Mouse (Mus musculus): ENCODE data around the gene Rpgrip1l. TPM values are rescaled to one million over a fixed set of nuclear protein-coding genes. Genes with fewer than 3 reads are reported as not detected.

Gene Rpgrip1l
- polyA plus RNA-seq, 1 experiment from 2014 or later: 16.5 TPM

GRCm38 (mm10) chr8:91339651-91340050 lies 26.6 kb upstream of the Rpgrip1l start:
- WGBS: 92% methylated on average over 8 of the region's 8 CpGs
- H3K36me3 ChIP-seq (ENCODE audit: control insufficient read depth, insufficient read depth, low read length): no peaks in the 10 kb centered on the region
- H3K9me3 ChIP-seq (ENCODE audit: control insufficient read depth, low read length): no peaks in the 10 kb centered on the region
- H3K27ac ChIP-seq (ENCODE audit: low read depth, low read length): no peak overlapping the region
- no peak overlapping the region for H3K9ac ChIP-seq (replicated peaks; ENCODE audit: low read depth, low read length)
- no peaks in the 10 kb centered on the region for H3K4me1 ChIP-seq (ENCODE audit: control insufficient read depth, insufficient read depth, low read length)
- H3K27me3 ChIP-seq (ENCODE audit: control insufficient read depth, insufficient read depth, low read length): no peaks in the 10 kb centered on the region
- ATAC-seq (ENCODE audit: low read depth): no peak
- H3K4me2 ChIP-seq (ENCODE audit: low read depth, low read length): no peak overlapping the region
- H3K4me3 ChIP-seq (ENCODE audit: low read depth, low read length): no peak overlapping the region

DNA sequence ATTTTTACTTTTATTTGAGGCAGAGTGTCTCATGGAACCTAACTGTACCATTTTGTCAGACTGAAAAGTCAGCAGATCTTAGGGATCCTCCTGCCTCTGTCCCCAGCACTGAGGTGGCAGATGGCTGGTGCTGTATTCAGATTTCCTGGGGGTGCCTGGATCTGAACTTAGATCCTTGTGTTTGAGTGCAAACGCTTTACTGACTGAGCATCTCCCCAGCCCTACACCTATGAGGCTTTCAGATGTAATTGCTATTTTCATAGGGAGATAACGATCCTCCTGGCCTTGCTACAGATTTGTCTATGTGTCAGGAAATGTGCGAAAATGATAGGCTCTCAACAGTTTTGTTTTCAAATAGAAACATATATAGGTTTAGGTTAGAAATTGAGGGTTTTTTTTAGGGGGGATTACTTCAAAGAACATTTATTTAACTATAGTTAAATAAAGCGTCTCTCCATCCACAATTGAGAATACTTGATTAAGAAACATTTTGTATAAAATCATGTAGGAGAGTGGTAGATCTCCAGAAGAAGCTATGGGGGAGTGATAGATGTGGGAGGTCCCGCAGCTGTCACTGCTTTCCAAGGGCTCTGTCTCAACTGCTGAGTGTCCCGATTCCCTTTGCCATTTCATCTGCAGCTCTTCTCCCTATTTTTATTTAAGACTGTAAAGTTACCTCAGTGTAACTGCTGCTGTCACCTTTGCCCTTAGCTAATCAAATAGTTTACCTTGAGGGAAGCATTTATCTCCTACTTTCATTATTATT lies 25.5 kb upstream of the Rpgrip1l start:
- H3K27me3 ChIP-seq (ENCODE audit: control insufficient read depth, insufficient read depth, low read length): no peaks in the 10 kb centered on the region
- H3K9me3 ChIP-seq (ENCODE audit: control insufficient read depth, low read length): no peaks in the 10 kb centered on the region
- H3K4me2 ChIP-seq (ENCODE audit: low read depth, low read length): no peak overlapping the region
- H3K36me3 ChIP-seq (ENCODE audit: control insufficient read depth, insufficient read depth, low read length): no peaks in the 10 kb centered on the region
- WGBS: 92% methylated on average over 6 of the region's 6 CpGs
- no peak overlapping the region for H3K9ac ChIP-seq (replicated peaks; ENCODE audit: low read depth, low read length)
- no peak overlapping the region for H3K4me3 ChIP-seq (ENCODE audit: low read depth, low read length)
- H3K27ac ChIP-seq (ENCODE audit: low read depth, low read length): no peak overlapping the region
- no peak for ATAC-seq (ENCODE audit: low read depth)
- H3K4me1 ChIP-seq (ENCODE audit: control insufficient read depth, insufficient read depth, low read length): no peaks in the 10 kb centered on the region

GRCm38 (mm10) chr8:91329461-91329850 lies 16.4 kb upstream of the Rpgrip1l start:
- peak overlapping the region; percentile 82 for H3K27ac ChIP-seq (ENCODE audit: low read depth, low read length)
- no peaks in the 10 kb centered on the region for H3K36me3 ChIP-seq (ENCODE audit: control insufficient read depth, insufficient read depth, low read length)
- no peaks in the 10 kb centered on the region for H3K27me3 ChIP-seq (ENCODE audit: control insufficient read depth, insufficient read depth, low read length)
- H3K9ac ChIP-seq (replicated peaks; ENCODE audit: low read depth, low read length): no peak overlapping the region; the same call in 1 of the 2 replicates
- peaks cover 38% of the 10 kb centered on the region for H3K4me1 ChIP-seq (ENCODE audit: control insufficient read depth, insufficient read depth, low read length)
- peak overlapping the region; percentile 43 for H3K4me2 ChIP-seq (ENCODE audit: low read depth, low read length)
- 34% methylated on average over 6 of the region's 6 CpGs for WGBS
- H3K4me3 ChIP-seq (ENCODE audit: low read depth, low read length): no peak overlapping the region
- ATAC-seq (ENCODE audit: low read depth): no peak
- H3K9me3 ChIP-seq (ENCODE audit: control insufficient read depth, low read length): no peaks in the 10 kb centered on the region

GRCm38 (mm10) chr8:91329056-91329455 lies 16.0 kb upstream of the Rpgrip1l start:
- H3K36me3 ChIP-seq (ENCODE audit: control insufficient read depth, insufficient read depth, low read length): no peaks in the 10 kb centered on the region
- ATAC-seq (ENCODE audit: low read depth): no peak
- H3K9ac ChIP-seq (replicated peaks; ENCODE audit: low read depth, low read length): no peak overlapping the region; the same call in 1 of the 2 replicates
- no peaks in the 10 kb centered on the region for H3K9me3 ChIP-seq (ENCODE audit: control insufficient read depth, low read length)
- H3K27me3 ChIP-seq (ENCODE audit: control insufficient read depth, insufficient read depth, low read length): no peaks in the 10 kb centered on the region
- peaks cover 38% of the 10 kb centered on the region for H3K4me1 ChIP-seq (ENCODE audit: control insufficient read depth, insufficient read depth, low read length)
- 71% methylated on average over 9 of the region's 9 CpGs for WGBS
- H3K4me2 ChIP-seq (ENCODE audit: low read depth, low read length): peak overlapping the region; percentile 43; the same call in 1 of the 2 replicates
- H3K27ac ChIP-seq (ENCODE audit: low read depth, low read length): peak overlapping the region; percentile 82; the same call in 1 of the 2 replicates
- H3K4me3 ChIP-seq (ENCODE audit: low read depth, low read length): no peak overlapping the region

DNA sequence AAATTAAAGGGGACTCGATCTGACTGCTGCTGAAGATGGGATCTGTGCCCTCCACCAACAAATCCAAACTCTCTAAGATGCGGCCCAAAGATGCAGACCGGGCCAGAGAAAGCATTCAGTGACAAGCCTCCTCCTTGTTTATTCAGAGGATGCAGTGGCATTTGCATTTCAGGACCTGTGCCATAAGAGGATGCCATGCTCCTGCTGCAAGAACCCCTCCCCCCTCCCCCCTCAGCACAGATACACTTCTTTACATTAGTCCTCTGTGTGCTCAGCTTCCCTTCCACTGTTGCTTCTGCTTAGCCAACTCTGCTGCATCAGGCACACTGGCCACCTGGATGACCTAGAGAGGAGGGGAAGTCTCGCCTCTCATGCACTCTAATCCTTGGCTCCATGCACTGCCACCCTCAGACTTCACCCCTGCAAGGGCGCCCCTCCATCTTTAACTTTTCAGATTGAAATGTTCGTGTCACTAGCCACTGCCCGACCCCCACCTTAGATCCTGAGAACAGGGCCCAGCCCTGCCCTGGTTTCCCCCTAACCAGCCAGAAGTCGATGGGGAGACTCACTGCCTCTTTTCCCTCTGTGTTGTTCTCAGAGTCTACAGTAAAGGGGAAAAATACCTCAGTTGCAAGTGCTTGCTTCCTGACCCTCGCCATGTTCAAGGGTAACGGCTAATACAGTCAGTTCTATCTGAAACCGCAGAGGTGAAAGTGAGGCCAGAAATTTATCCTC lies 14.6 kb upstream of the Rpgrip1l start:
- Histone ChIP-seq H3K4me1 (ENCODE audit: control insufficient read depth, insufficient read depth, low read length) (peaks cover 38% of the 10 kb centered on the region), H3K27me3 (ENCODE audit: control insufficient read depth, insufficient read depth, low read length) (no peaks in the 10 kb centered on the region), H3K9ac (replicated peaks; ENCODE audit: low read depth, low read length) (no peak overlapping the region), H3K9me3 (ENCODE audit: control insufficient read depth, low read length) (no peaks in the 10 kb centered on the region), H3K4me2 (ENCODE audit: low read depth, low read length) (no peak overlapping the region), H3K27ac (ENCODE audit: low read depth, low read length) (no peak overlapping the region), H3K4me3 (ENCODE audit: low read depth, low read length) (no peak overlapping the region), H3K36me3 (ENCODE audit: control insufficient read depth, insufficient read depth, low read length) (no peaks in the 10 kb centered on the region)
- WGBS: 83% methylated on average over 11 of the region's 11 CpGs
- ATAC-seq (ENCODE audit: low read depth): no peak

GRCm38 (mm10) chr8:91326946-91327345 lies 13.9 kb upstream of the Rpgrip1l start:
- no peak for ATAC-seq (ENCODE audit: low read depth)
- Histone ChIP-seq H3K4me1 (ENCODE audit: control insufficient read depth, insufficient read depth, low read length) (peaks cover 34% of the 10 kb centered on the region), H3K9ac (replicated peaks; ENCODE audit: low read depth, low read length) (no peak overlapping the region), H3K4me3 (ENCODE audit: low read depth, low read length) (no peak overlapping the region), H3K4me2 (ENCODE audit: low read depth, low read length) (no peak overlapping the region), H3K27ac (ENCODE audit: low read depth, low read length) (no peak overlapping the region), H3K36me3 (ENCODE audit: control insufficient read depth, insufficient read depth, low read length) (no peaks in the 10 kb centered on the region), H3K27me3 (ENCODE audit: control insufficient read depth, insufficient read depth, low read length) (no peaks in the 10 kb centered on the region), H3K9me3 (ENCODE audit: control insufficient read depth, low read length) (no peaks in the 10 kb centered on the region)
- WGBS: 94% methylated on average over 6 of the region's 6 CpGs

DNA sequence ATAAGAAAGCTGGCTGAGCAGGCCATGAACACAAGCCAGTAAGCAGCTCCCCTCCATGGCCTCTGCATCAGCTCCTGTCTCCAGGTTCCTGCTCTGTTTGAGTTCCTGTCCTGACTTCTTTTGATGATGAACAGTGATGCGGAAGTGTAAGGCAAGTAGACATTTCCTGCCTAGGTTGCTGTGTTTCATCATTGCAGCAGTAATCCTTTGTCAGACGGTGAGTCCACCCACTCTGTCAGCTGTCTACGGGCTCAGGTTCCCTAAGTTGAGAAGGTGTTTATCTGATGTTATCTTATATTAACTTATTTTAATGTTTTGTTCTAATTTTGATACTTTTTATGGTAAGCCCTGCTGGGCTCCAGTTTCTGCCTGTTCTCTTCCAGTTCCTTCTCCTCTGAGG lies 13.0 kb upstream of the Rpgrip1l start:
- H3K27ac ChIP-seq (ENCODE audit: low read depth, low read length): no peak overlapping the region
- H3K36me3 ChIP-seq (ENCODE audit: control insufficient read depth, insufficient read depth, low read length): no peaks in the 10 kb centered on the region
- no peak overlapping the region for H3K4me2 ChIP-seq (ENCODE audit: low read depth, low read length)
- H3K4me3 ChIP-seq (ENCODE audit: low read depth, low read length): no peak overlapping the region
- WGBS: 87% methylated on average over 3 of the region's 3 CpGs
- H3K27me3 ChIP-seq (ENCODE audit: control insufficient read depth, insufficient read depth, low read length): no peaks in the 10 kb centered on the region
- no peak for ATAC-seq (ENCODE audit: low read depth)
- no peaks in the 10 kb centered on the region for H3K9me3 ChIP-seq (ENCODE audit: control insufficient read depth, low read length)
- H3K4me1 ChIP-seq (ENCODE audit: control insufficient read depth, insufficient read depth, low read length): peaks cover 27% of the 10 kb centered on the region
- H3K9ac ChIP-seq (replicated peaks; ENCODE audit: low read depth, low read length): no peak overlapping the region

- peaks cover 16% of the 10 kb centered on the region for H3K4me1 ChIP-seq (ENCODE audit: control insufficient read depth, insufficient read depth, low read length)
- ATAC-seq (ENCODE audit: low read depth): no peak
- H3K27ac ChIP-seq (ENCODE audit: low read depth, low read length): no peak overlapping the region
- no peaks in the 10 kb centered on the region for H3K36me3 ChIP-seq (ENCODE audit: control insufficient read depth, insufficient read depth, low read length)
- no peak overlapping the region for H3K9ac ChIP-seq (replicated peaks; ENCODE audit: low read depth, low read length)
- H3K4me2 ChIP-seq (ENCODE audit: low read depth, low read length): no peak overlapping the region
- WGBS: 85% methylated on average over 4 of the region's 4 CpGs
- no peak overlapping the region for H3K4me3 ChIP-seq (ENCODE audit: low read depth, low read length)
- no peaks in the 10 kb centered on the region for H3K9me3 ChIP-seq (ENCODE audit: control insufficient read depth, low read length)
- H3K27me3 ChIP-seq (ENCODE audit: control insufficient read depth, insufficient read depth, low read length): no peaks in the 10 kb centered on the region
Measured at GRCm38 (mm10) chr8:91324916-91325315, 11.9 kb upstream of the Rpgrip1l start.

- H3K4me3 ChIP-seq (ENCODE audit: low read depth, low read length): no peak overlapping the region
- peaks cover 10% of the 10 kb centered on the region for H3K4me1 ChIP-seq (ENCODE audit: control insufficient read depth, insufficient read depth, low read length)
- H3K9me3 ChIP-seq (ENCODE audit: control insufficient read depth, low read length): no peaks in the 10 kb centered on the region
- no peak for ATAC-seq (ENCODE audit: low read depth)
- H3K36me3 ChIP-seq (ENCODE audit: control insufficient read depth, insufficient read depth, low read length): no peaks in the 10 kb centered on the region
- H3K27me3 ChIP-seq (ENCODE audit: control insufficient read depth, insufficient read depth, low read length): no peaks in the 10 kb centered on the region
- no peak overlapping the region for H3K27ac ChIP-seq (ENCODE audit: low read depth, low read length)
- H3K9ac ChIP-seq (replicated peaks; ENCODE audit: low read depth, low read length): no peak overlapping the region
- 50% methylated on average over 9 of the region's 9 CpGs for WGBS
- H3K4me2 ChIP-seq (ENCODE audit: low read depth, low read length): no peak overlapping the region
Measured at GRCm38 (mm10) chr8:91324271-91324670, 11.2 kb upstream of the Rpgrip1l start.

All from neural tube, embryonic 14.5 days (tissue).